Mouse (Mus musculus): ENCODE measurements at regions not wholly inside any gene's neighbourhood (a gene's known extent, or its start where the extent isn't known, plus 50 kb on each side); places are given as distances from the start of the nearest gene placed in this dataset.

DNA sequence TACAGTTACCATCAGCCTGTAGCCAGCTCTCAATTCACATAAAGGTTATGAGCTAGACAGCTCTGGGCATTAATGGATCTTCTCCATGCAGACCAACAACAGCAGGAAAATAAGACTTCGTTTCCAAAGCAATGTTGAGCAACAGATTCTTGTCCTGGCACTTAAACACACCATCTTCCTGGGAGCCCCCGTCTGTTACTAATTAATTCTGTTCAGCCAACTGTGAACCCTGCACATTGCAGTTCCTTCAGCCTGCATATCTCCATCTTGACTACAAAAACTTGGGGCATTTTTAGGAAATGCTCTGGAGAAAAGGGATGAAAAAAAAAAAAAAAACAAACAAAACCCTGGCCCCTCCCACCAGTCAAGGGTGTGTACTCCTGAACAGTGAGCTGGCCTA, 131.2 kb downstream of the Gpat3 start:
- DNase-seq = no peak

DNA sequence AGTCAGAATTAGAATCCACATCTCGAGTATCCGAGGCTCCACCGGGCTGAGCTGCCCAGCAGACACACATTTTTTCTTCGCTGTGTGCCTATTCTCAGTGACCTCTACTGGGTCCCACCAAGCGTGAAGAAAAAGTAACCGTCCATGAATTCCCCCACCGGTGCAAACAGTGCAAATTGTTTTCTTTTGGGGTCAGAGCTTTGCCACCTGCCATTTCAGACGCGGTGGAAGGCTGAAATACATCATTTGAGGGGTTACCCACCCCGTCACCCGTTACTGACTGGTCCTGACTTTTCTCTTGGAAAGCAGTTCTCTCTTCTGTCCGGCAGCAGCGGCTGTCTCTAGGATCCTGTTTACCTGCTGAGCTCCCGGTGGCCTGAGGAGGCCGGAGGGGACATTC, 105.7 kb downstream of the Gpat3 start:
- no peak for DNase-seq

Data from thymus, postnatal 14 days (tissue).